Mouse (Mus musculus) heart, adult 2 months (tissue): ENCODE results near the gene Kif21a.

Source experiments
- CTCF ChIP-seq: fragments of 200-600 bp; IDR thresholded peaks from 2 replicates; pipeline ENCODE4 v1.8.1; 2022; ENCODE audit warnings: antibody characterized with exemption, mild to moderate bottlenecking, moderate library complexity
- EP300 ChIP-seq: fragments of 200-500 bp; IDR thresholded peaks from 2 replicates; pipeline ENCODE4 v1.6.1; 2011; ENCODE audit warnings: low read depth, low read length, control low read depth; ENCODE audit not compliant: insufficient read depth
- POLR2A ChIP-seq: fragments of 200-500 bp; IDR thresholded peaks from 2 replicates; pipeline ENCODE4 v1.6.1; 2011; ENCODE audit warnings: mild to moderate bottlenecking, low read depth, low read length, control low read depth; ENCODE audit not compliant: insufficient read depth

- TF ChIP-seq EP300 (no peak), CTCF (no peak), POLR2A (no peak)
These were observed 725 bp downstream of the Kif21a start for GRCm38 (mm10) chr15:91048951-91049495.
